Mouse (Mus musculus): ENCODE data around the gene Gm156.
"Not testable (repeated sequence)": the region's sequence is repeated elsewhere in the genome, so short reads cannot be mapped to it uniquely, and the experiment has no call there.

Gene Gm156

DNA sequence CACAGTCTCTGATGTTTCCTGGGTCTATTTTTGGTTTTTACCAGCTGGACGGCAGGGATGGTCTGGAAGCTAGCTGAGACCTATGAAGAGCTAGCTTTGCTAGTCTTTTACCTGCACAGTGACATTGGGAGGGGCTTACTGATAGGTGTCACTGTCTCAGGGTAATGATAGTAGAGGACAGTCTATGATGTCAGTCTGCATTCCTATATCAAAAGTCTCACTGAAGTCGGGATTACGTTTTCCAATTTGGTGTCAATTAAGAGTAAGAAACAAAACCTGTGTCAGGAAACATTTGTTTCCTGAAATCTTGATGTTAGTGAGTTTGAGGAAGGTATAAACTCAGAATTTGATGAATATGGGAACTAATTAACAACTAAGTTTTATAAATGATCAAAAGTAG, at the start of gene Gm156:
Gene Gm156 (minus strand): TSS at position 101 of the 400 bp plus-strand sequence.
- not testable (repeated sequence) for DNase-seq (ENCODE audit: low spot score in 2 of 2)

DNA sequence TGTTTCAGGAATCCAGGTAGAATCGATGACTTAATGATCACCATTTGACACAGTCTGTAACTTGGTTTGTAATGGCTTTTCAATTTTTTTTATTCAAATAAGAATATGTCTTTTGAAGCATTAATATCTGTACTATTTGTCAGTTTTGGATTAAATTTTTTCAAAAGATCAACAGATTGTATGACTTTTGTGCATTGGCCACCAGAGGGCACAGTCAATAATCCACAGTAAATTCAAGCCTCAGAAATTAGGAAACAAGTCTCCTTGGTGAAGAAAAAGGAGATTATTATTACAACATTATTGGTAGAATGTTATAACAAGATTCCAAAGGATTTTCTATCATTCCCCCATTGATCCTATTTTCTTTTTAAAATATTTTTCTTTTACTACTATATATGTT, 41.5 kb upstream of the Gm156 start:
- DNase-seq (ENCODE audit: low spot score in 2 of 2), result no peak

DNA sequence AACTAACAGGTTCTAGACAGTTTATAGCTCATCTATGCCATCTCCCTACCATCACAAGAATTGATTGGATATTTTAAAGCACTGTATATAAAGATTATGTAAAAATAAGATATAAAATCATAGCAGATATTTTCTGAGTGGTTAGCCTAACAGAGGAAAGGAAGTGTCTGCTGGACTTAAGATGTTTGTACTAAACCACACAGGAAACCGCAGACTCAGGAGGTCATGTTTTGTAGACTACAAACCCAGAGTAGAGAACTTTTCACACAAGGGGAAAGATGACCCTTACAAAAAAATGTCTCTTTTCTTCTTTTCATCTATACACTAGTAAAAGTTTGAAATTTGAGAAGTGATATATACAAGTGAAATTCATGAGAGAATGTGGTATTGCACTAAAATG, 39.9 kb upstream of the Gm156 start:
- no peak for DNase-seq (ENCODE audit: low spot score in 2 of 2)

DNA sequence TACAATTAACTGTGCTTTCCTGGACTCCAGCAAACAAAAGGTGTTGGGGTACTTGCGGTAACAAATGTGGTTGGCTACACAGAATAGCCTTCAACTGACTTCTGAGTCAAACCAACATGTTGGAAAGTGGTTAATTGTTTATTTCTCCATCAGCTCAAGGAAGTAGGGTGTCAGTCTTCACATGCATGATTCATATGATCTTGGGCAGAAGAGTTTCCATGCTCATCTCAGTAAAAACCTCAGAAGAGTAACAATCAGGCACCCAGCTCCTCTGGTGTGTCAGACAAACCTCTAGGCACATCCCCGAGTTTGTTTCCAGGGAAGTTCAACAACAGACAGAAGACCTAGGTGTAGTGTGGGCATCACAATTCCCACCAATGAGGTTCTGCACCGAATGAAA, 33.7 kb upstream of the Gm156 start:
- DNase-seq (ENCODE audit: low spot score in 2 of 2), result no peak

DNA sequence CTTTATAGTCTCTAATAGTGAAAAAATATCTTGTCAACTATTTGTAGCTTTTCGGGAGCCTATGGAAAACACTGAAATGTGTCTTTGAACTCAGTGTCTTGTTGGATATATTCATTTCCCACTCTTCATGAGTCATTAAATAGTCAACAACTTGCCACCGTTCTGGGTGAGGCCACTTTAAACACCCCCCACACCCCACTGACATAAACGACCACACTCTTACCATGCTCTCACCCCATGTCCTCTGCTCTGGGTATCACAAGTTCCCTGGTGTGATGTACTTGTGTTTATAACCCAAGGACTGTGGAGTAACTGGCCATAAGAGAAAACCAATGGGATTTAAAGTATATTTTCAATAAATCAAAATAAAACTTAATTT, 36.4 kb downstream of the Gm156 start:
- no peak for DNase-seq (ENCODE audit: low spot score in 2 of 2)

DNA sequence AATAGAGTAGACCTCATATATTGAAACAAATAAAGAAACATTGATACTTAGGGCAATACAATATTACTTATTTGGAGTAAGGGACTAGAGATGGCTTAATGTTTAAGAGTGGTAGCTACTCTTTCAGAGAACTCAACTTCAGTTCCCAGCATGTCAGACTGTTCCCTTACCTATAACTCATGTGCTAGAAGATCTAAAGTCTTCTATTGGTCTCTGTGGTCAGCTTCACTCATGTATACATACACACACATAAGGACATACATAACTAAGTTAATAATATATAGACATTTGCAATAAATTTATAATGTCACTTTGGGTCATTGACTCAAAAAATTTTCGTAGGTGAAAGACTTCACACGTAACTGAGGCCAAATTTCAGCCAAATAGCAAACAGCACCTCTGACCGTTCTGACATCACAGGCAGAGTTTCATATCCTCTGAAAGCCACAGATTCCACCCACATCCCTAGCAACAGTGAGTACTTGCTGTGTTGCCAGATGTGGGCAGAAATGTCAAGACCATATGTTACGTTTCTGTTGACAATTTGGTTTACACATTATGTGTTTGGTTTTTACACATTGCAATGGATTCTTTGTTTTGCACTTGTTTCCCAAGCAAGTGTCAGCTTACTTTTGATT, 36.9 kb downstream of the Gm156 start:
- DNase-seq (ENCODE audit: low spot score in 2 of 2), result no peak

DNA sequence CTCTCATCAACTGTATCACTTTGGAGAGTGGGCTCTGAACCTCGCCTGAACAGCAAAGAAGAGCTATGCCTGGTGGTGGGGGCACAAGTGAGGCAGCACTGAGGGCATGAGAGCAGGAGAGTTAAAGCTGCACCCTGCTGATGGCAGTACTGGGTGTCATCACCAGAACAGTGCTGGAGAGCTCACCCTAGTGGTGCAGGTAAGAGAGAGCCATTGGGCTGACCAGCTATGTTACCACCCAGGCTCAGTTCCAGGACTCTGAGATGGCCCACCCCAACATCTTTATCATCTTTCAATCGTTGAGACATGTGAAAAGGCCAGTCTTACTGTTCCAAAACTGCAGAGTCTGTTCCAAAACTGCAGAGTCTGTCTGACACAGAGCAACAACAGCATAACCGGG, 37.9 kb downstream of the Gm156 start:
- no peak for DNase-seq (ENCODE audit: low spot score in 2 of 2)

DNA sequence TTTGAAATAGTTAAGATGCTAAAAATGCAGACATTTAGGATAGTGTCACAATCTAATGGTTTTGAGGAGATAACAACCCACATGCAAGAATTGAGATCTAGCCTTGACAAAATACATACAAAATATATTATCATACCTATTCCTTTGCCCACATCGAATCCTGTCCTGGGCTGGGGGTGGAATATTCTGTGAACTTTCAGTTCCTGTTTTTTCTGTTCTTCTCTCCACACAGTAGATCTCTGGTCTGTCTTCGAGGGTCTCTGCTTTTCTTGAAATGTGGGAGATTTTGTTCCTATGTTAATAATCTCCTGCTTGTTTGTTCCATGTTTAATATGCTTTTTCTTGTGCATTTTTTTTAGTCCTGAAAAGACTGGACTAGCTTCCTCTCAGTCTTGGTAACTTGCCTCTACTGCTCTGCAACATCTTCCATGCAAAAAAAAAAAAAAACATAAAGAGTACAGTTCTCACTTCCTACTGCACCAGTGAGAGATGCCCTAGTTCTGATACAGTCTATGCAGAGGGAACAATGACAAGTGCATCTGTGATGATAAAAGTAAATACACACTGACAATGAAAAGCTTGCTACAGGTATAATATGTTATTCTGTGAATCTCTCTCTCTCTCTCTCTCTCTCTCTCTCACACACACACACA, 43.9 kb downstream of the Gm156 start, which contains the start of gene Klri2:
Gene Klri2 (minus strand): TSS at position 416 of the 653 bp plus-strand sequence.
- no peak for DNase-seq (ENCODE audit: low spot score in 2 of 2)

DNA sequence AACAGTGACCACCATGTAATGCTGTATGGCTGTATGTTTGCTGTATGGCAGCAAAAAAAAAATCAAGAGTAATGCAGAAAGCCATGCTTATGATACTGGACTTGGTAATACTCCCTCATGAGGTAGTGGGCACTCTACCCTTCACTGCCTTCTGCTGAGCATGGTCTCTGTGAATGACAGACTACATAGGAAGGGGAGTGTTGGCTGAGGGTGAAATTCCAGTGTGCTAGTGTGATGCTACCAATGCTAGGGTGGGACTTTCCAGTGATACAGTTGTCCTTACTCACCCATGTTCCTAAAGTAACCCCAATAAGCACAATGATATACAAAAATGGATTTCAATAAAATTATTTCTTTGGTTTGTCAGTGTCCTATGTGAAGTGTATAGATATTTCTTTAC, 47.7 kb downstream of the Gm156 start:
- DNase-seq (ENCODE audit: low spot score in 2 of 2), result no peak

DNA sequence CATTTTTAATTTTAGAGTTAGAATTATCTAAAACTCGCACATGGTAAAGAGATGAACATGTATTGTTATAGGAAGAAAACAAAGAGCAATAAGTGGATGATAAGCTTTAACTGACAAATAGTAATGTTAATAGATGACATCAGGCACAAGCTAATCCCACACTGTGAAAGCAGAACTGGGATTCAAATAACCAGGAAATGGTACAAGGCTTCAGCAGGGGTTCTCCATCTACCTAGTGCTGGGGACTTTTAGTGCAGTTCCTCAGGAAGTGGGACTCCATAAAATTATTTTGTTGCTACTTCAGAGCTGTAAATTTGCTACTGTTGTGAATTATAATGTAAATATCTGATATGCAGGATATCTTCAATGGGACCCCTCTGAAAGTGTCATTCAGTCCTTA, 56.8 kb downstream of the Gm156 start:
- DNase-seq (ENCODE audit: low spot score in 2 of 2), result no peak

DNA sequence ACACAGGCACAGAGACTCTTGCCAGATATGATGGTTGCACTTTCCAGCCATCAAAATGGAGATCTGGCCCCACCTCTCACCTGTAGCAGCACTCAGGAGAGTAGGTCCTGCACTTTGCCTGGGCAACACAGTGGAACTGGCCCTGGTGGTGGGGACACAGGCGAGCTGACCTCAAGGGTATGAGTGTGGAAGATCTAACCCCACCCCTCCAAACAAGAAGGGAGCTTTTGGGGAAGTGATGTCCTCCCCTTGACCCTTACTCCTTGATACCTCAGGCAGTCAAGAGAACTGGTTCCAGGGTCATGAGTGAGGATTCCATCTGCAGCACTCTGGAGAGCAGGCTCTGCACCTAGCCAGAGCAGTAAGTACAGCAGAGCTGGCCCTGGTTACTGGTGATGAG, 62.7 kb downstream of the Gm156 start:
- DNase-seq (ENCODE audit: low spot score in 2 of 2), result no peak

DNA sequence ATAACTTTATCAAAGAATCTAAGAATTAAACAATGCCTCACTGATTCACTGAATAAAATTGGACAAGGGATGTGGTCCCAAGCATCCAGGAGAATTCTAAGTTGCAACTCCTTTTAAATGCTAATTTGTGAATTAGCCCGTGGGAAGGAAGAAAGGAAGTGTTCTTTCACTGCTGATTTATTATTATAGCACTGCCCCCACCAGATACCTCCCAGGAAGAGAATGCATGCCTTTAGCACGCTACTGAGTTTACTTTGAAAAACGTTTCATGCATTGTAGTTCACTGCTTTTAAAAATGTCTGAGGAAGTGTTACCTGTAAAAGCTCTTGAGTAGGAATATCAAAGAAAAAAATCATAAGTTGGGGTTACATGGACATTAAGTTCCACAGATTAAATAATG, 63.6 kb downstream of the Gm156 start:
- no peak for DNase-seq (ENCODE audit: low spot score in 2 of 2)

DNA sequence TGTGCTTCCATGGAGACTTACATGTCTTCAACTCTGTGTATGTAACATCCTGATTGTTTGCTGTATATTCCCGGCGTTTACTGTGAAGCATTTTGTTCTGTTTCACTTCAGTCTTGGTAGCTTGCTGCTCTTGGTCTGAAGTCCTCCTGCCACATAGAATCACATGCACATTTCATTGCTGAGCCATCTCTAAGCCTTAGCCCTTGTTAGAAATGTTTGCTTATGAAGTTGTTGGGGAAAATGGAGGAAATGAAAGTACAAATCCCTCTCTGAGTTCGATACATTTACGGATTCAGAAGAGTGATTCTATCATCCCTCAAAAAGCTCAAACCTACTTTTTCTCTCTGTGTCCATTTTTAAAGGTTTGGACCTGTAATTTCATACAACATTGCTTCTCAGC, 67.0 kb downstream of the Gm156 start, which contains the start of gene Klri1:
Gene Klri1 (minus strand): TSS at position 101 of the 400 bp plus-strand sequence.
- no peak for DNase-seq (ENCODE audit: low spot score in 2 of 2)
